Mouse (Mus musculus): ENCODE results near the gene Ptcra. TPM values are rescaled to one million over a fixed set of nuclear protein-coding genes. Genes with fewer than 3 reads are reported as not detected.
"Not testable (repeated sequence)": the region's sequence is repeated elsewhere in the genome, so short reads cannot be mapped to it uniquely, and the experiment has no call there.

Ptcra gene
- total RNA-seq, 2 experiments from 2014 or later: not detected

GRCm38 (mm10) chr17:46782341-46783221 is 19.1 kb upstream of the Ptcra start, which contains the start of gene Rpl7l1:
Gene Rpl7l1, minus strand, starts transcription at chr17:46782672.
- TF ChIP-seq CTCF (IDR thresholded peaks at IDR 0.05): peak; percentile 78
- peak within 1 kb of the TSS; percentile 96 for H3K4me3 ChIP-seq
- intact Hi-C loops (cut with DNase I): loop anchor here (2.0 to 5.0 kb wide), 2 partner anchors 75 to 106 kb away; partner anchors contain the start of gene Bicral
- H3K27ac ChIP-seq: peak within 1 kb of the TSS; percentile 84
- DNase-seq: peak; percentile 95

GRCm38 (mm10) chr17:46781876-46782275 is 18.4 kb upstream of the Ptcra start:
- Histone ChIP-seq H3K27ac (peak overlapping the region; percentile 84), H3K4me3 (peak overlapping the region; percentile 96)
- intact Hi-C loops (cut with DNase I): loop anchor here (2.0 to 5.0 kb wide), 2 partner anchors 75 to 107 kb away; partner anchors contain the start of gene Bicral
- TF ChIP-seq CTCF (IDR thresholded peaks at IDR 0.05): no peak
- DNase-seq: no peak

GRCm38 (mm10) chr17:46776087-46776486 is 12.6 kb upstream of the Ptcra start:
- DNase-seq: no peak
- intact Hi-C loops (cut with DNase I): no loop called here
- no peak for TF ChIP-seq CTCF (IDR thresholded peaks at IDR 0.05)
- H3K27ac ChIP-seq: no peak overlapping the region
- no peak overlapping the region for H3K4me3 ChIP-seq

GRCm38 (mm10) chr17:46775070-46775469 is 11.6 kb upstream of the Ptcra start:
- Histone ChIP-seq H3K4me3 (no peak overlapping the region), H3K27ac (no peak overlapping the region)
- no peak for TF ChIP-seq CTCF (IDR thresholded peaks at IDR 0.05)
- no peak for DNase-seq
- intact Hi-C loops (cut with DNase I): no loop called here

- no peak for TF ChIP-seq CTCF (IDR thresholded peaks at IDR 0.05)
- H3K4me3 ChIP-seq: peak overlapping the region; percentile 81
- no peak for DNase-seq
- intact Hi-C loops (cut with DNase I): no loop called here
- H3K27ac ChIP-seq: peak overlapping the region; percentile 96
Measured at GRCm38 (mm10) chr17:46774131-46774472, 10.6 kb upstream of the Ptcra start.

GRCm38 (mm10) chr17:46773278-46774130 is 10.0 kb upstream of the Ptcra start:
- H3K27ac ChIP-seq: peak overlapping the region; percentile 96
- peak; percentile 10; the same call in 1 of the 2 replicates for TF ChIP-seq CTCF (IDR thresholded peaks at IDR 0.05)
- intact Hi-C loops (cut with DNase I): no loop called here
- peak overlapping the region; percentile 81 for H3K4me3 ChIP-seq
- no peak for DNase-seq

- DNase-seq: peak; percentile 90
- intact Hi-C loops (cut with DNase I): no loop called here
- Histone ChIP-seq H3K27ac (peak within 1 kb of the TSS; percentile 96), H3K4me3 (peak within 1 kb of the TSS; percentile 81)
- no peak for TF ChIP-seq CTCF (IDR thresholded peaks at IDR 0.05)
Measured at GRCm38 (mm10) chr17:46772404-46773277, 9.1 kb upstream of the Ptcra start, which contains the start of gene 2310039H08Rik. Gene 2310039H08Rik, plus strand, starts transcription at chr17:46772635.

- intact Hi-C loops (cut with DNase I): no loop called here
- no peak for DNase-seq
- no peak for TF ChIP-seq CTCF (IDR thresholded peaks at IDR 0.05)
- H3K4me3 ChIP-seq: peak overlapping the region; percentile 81
- peak overlapping the region; percentile 96 for H3K27ac ChIP-seq
Measured at GRCm38 (mm10) chr17:46772038-46772403, 8.5 kb upstream of the Ptcra start.

- intact Hi-C loops (cut with DNase I): no loop called here
- Histone ChIP-seq H3K4me3 (peak overlapping the region; percentile 81), H3K27ac (peak overlapping the region; percentile 96)
- no peak for TF ChIP-seq CTCF (IDR thresholded peaks at IDR 0.05)
- DNase-seq: no peak
Measured at GRCm38 (mm10) chr17:46771616-46772015, 8.1 kb upstream of the Ptcra start.

- intact Hi-C loops (cut with DNase I): no loop called here
- no peak overlapping the region for H3K27ac ChIP-seq
- DNase-seq: no peak
- H3K4me3 ChIP-seq: no peak overlapping the region
- no peak for TF ChIP-seq CTCF (IDR thresholded peaks at IDR 0.05)
Measured at GRCm38 (mm10) chr17:46771025-46771424, 7.5 kb upstream of the Ptcra start.

GRCm38 (mm10) chr17:46770546-46770945 is 7.0 kb upstream of the Ptcra start:
- Histone ChIP-seq H3K4me3 (no peak overlapping the region), H3K27ac (no peak overlapping the region)
- TF ChIP-seq CTCF (IDR thresholded peaks at IDR 0.05): no peak
- intact Hi-C loops (cut with DNase I): no loop called here
- no peak for DNase-seq

GRCm38 (mm10) chr17:46767868-46768267 is 4.4 kb upstream of the Ptcra start:
- Histone ChIP-seq H3K4me3 (no peak overlapping the region), H3K27ac (no peak overlapping the region)
- no peak for TF ChIP-seq CTCF (IDR thresholded peaks at IDR 0.05)
- DNase-seq: no peak
- intact Hi-C loops (cut with DNase I): no loop called here

GRCm38 (mm10) chr17:46764916-46765315 is 1.4 kb upstream of the Ptcra start:
- H3K4me3 ChIP-seq; H3K27ac ChIP-seq; intact Hi-C loops (cut with DNase I); DNase-seq: not testable (repeated sequence)

Data from gastrocnemius, adult 2 months (tissue).